Mouse (Mus musculus): Measurements from ENCODE around the gene Shroom3. TPM values are rescaled to one million over a fixed set of nuclear protein-coding genes. Genes with fewer than 3 reads are reported as not detected.

The Shroom3 gene
- total and polyA plus RNA-seq, 3 experiments: not detected

- DNase-seq (ENCODE audit: low read depth, low spot score): no peak
- Histone ChIP-seq H3K9me3 (replicated peaks; ENCODE audit: insufficient read depth, low read length) (no peaks in the 10 kb centered on the region), H3K36me3 (ENCODE audit: control insufficient read depth in 1 of 2, insufficient read depth in 2 of 2, low read length in 2 of 2) (no peaks in the 10 kb centered on the region), H3K4me1 (ENCODE audit: control insufficient read depth in 1 of 2, insufficient read depth in 2 of 2, low read length in 2 of 2) (no peaks in the 10 kb centered on the region), H3K79me2 (ENCODE audit: control insufficient read depth, insufficient read depth, low read length, poor library complexity) (no peaks in the 10 kb centered on the region), H3K27ac (ENCODE audit: control insufficient read depth, low read depth, low read length) (no peak overlapping the region), H3K27me3 (ENCODE audit: control insufficient read depth in 1 of 2, insufficient read depth in 2 of 2, low read length in 2 of 2) (no peaks in the 10 kb centered on the region), H3K4me3 (ENCODE audit: control insufficient read depth in 1 of 2, insufficient read depth in 1 of 2, low read depth in 2 of 2, low read length in 2 of 2) (no peak overlapping the region), H3K9ac (ENCODE audit: control insufficient read depth, low read depth, low read length, poor library complexity, severe bottlenecking) (no peak overlapping the region)
- no peak for TF ChIP-seq SIN3A (IDR thresholded peaks at IDR 0.05; ENCODE audit: low read length)
- TF ChIP-seq CTCF (IDR thresholded peaks at IDR 0.05 in 2 of 3, conservative IDR thresholded peaks at IDR 0.05 in 1 of 3; ENCODE audit: control insufficient read depth in 1 of 3, insufficient read depth in 1 of 3, low read depth in 2 of 3, low read length in 3 of 3, poor library complexity in 1 of 3, severe bottlenecking in 1 of 3): no peak
- TF ChIP-seq MYC (IDR thresholded peaks at IDR 0.05; ENCODE audit: low read depth, low read length): no peak
- TF ChIP-seq ELF1 (IDR thresholded peaks at IDR 0.05; ENCODE audit: low read depth, low read length): no peak
- no peak for TF ChIP-seq ETS1 (IDR thresholded peaks at IDR 0.05; ENCODE audit: low read depth, low read length)
- TF ChIP-seq ZKSCAN1 (IDR thresholded peaks at IDR 0.05; ENCODE audit: low read depth, low read length): no peak
- TF ChIP-seq USF2 (IDR thresholded peaks at IDR 0.05; ENCODE audit: borderline replicate concordance in 1 of 2, insufficient read depth in 1 of 2, low read depth in 1 of 2, low read length in 2 of 2): no peak
Measured at GRCm38 (mm10) chr5:92901870-92902269, 218.6 kb downstream of the Shroom3 start.

GRCm38 (mm10) chr5:92905146-92905545, 221.9 kb downstream of the Shroom3 start:
- no peak for DNase-seq (ENCODE audit: low read depth, low spot score)
- TF ChIP-seq BHLHE40 (IDR thresholded peaks at IDR 0.05; ENCODE audit: borderline replicate concordance, low read depth, low read length): no peak
- TF ChIP-seq POLR2AphosphoS2 (IDR thresholded peaks at IDR 0.05; ENCODE audit: low read length): no peak
- TF ChIP-seq RAD21 (IDR thresholded peaks at IDR 0.05; ENCODE audit: low read depth, low read length): no peak
- TF ChIP-seq MEF2A (IDR thresholded peaks at IDR 0.05; ENCODE audit: extremely low read depth, insufficient replicate concordance, low read depth, low read length, poor library complexity, severe bottlenecking): no peak
- no peak for TF ChIP-seq RCOR1 (IDR thresholded peaks at IDR 0.05; ENCODE audit: low read depth, low read length)
- TF ChIP-seq ZNF384 (IDR thresholded peaks at IDR 0.05; ENCODE audit: low read depth, low read length): no peak
- no peak for TF ChIP-seq HCFC1 (IDR thresholded peaks at IDR 0.05; ENCODE audit: low read depth, low read length)
- no peak for TF ChIP-seq SIN3A (IDR thresholded peaks at IDR 0.05; ENCODE audit: low read length)
- TF ChIP-seq JUND (IDR thresholded peaks at IDR 0.05; ENCODE audit: low read depth, low read length): no peak
- no peak for TF ChIP-seq ZMIZ1 (IDR thresholded peaks at IDR 0.05; ENCODE audit: low read depth, low read length)
- TF ChIP-seq ETS1 (IDR thresholded peaks at IDR 0.05; ENCODE audit: low read depth, low read length): no peak
- no peak for TF ChIP-seq MYB (IDR thresholded peaks at IDR 0.05; ENCODE audit: low read depth, low read length)
- no peak for TF ChIP-seq NRF1 (IDR thresholded peaks at IDR 0.05; ENCODE audit: insufficient read depth, low read depth, low read length, poor library complexity, severe bottlenecking)
- no peak for TF ChIP-seq MXI1 (IDR thresholded peaks at IDR 0.05; ENCODE audit: low read depth, low read length)
- no peak for TF ChIP-seq MAZ (IDR thresholded peaks at IDR 0.05; ENCODE audit: low read depth, low read length)

More at GRCm38 (mm10) chr5:92905146-92905545, 221.9 kb downstream of the Shroom3 start:
- no peak overlapping the region for H3K9ac ChIP-seq (ENCODE audit: control insufficient read depth, low read depth, low read length, poor library complexity, severe bottlenecking)
- no peak overlapping the region for H3K4me3 ChIP-seq (ENCODE audit: control insufficient read depth in 1 of 2, insufficient read depth in 1 of 2, low read depth in 2 of 2, low read length in 2 of 2)
- H3K36me3 ChIP-seq (ENCODE audit: control insufficient read depth in 1 of 2, insufficient read depth in 2 of 2, low read length in 2 of 2): no peaks in the 10 kb centered on the region
- no peak overlapping the region for H3K27ac ChIP-seq (ENCODE audit: control insufficient read depth, low read depth, low read length)
- no peaks in the 10 kb centered on the region for H3K79me2 ChIP-seq (ENCODE audit: control insufficient read depth, insufficient read depth, low read length, poor library complexity)
- H3K4me1 ChIP-seq (ENCODE audit: control insufficient read depth in 1 of 2, insufficient read depth in 2 of 2, low read length in 2 of 2): no peaks in the 10 kb centered on the region
- H3K27me3 ChIP-seq (ENCODE audit: control insufficient read depth in 1 of 2, insufficient read depth in 2 of 2, low read length in 2 of 2): no peaks in the 10 kb centered on the region
- no peaks in the 10 kb centered on the region for H3K9me3 ChIP-seq (replicated peaks; ENCODE audit: insufficient read depth, low read length)
